Mouse (Mus musculus) urinary bladder, adult 18-20 months (tissue): ENCODE measurements at regions not wholly inside any gene's neighbourhood (a gene's known extent, or its start where the extent isn't known, plus 50 kb on each side); places are given as distances from the start of the nearest gene placed in this dataset.
"Not testable (repeated sequence)": the region's sequence is repeated elsewhere in the genome, so short reads cannot be mapped to it uniquely, and the experiment has no call there.

Experiments used
- DNase-seq, 2 experiments: peaks; one replicate each; pipeline ENCODE4 v3.0.0; 2022; ENCODE audit warnings: low spot score in 2 of 2, mixed read lengths in 2 of 2

DNA sequence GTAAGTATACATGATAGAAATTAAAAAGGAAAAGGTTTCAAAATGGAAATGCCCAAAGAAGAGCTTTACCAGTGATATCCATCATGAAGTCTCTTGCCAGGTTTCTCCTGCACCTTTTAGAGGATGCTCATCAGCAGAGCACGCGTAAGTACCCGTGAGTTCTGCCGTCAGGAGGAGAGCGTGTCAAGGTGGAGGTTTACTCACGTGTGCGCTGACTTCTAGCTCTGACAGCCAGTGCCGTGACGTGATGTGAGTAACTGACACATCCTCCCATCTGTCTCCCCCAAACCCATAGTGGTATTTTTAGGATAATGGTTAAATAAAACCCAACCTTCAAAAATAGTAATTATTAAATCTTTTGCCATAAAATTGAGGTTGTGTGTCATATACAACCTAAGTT is 55.3 kb downstream of the Adra2a start:
- DNase-seq = no peak

DNA sequence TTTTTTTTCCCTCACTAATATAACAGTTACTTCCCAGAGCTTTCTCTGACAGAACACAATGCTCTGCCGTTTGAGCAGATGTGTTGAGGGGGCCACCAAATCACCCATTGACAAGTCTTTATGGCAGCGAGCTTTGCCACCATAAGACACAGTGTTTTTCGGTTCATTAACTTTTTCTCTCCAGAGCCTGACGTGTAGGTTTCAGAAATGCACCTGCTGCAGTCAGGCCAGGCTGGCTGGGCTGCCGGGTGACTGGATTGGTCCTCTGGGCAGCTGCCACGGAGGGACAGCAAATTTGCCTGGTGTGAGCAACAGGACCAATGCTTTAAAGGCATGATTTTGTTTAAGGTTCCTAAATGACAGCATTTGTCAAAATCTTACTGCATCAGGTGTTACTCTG is 55.8 kb downstream of the Adra2a start:
- DNase-seq = no peak

DNA sequence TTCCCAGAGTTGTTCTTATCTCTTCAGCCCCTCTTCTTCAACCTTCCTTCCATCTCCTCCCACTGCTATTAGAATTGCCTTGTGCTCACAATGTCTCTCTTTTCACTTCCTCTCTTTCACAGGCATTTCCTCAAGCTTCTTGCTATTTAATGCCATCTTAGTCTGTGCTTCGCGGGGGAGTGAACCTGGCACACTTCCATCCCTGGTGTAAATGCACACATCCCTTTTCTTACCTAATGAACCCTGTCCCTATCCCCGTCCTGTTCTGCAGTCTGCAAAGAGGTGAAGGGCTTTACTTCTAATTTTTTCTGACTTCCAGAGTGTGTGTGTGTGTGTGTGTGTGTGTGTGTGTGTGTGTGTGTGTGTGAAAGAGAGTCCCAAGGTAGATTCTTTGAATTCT is 62.6 kb downstream of the Adra2a start:
- DNase-seq = no peak

DNA sequence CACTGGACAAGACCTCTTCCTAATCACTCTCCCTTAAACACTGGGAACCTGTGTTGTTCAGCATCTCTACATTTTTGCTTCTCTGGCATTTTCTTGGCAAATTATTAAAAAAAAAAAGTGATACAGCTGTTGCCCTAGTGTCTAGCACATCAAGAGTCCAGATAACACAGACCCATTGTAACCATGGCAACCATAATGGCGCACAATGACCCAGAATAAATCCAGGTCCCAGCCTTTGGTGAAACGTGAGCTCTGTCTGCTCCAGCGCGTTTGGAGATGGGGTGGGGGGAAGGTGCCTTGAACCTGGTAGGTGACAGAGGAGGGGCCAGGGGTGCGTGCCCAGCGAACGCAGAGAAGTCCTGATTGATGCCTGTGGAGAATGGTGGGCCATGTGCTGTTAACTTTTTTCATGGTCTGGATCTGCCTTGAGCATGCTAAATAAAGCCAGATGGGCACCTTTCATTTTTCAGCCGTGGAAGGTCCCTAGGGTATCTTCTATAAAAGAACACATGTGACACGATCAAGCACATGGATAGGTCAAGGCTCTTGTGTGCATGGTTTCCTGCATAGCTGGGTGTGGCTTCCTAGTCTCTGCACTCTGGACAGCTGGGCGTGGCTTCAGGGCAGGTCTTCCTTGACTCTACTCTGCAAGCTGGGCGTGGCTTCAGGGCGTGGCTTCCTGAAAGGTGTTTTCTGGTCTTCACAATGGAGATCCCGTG is 63.3 kb downstream of the Adra2a start:
- DNase-seq = peak in 1 of 2 experiments; percentile 6

DNA sequence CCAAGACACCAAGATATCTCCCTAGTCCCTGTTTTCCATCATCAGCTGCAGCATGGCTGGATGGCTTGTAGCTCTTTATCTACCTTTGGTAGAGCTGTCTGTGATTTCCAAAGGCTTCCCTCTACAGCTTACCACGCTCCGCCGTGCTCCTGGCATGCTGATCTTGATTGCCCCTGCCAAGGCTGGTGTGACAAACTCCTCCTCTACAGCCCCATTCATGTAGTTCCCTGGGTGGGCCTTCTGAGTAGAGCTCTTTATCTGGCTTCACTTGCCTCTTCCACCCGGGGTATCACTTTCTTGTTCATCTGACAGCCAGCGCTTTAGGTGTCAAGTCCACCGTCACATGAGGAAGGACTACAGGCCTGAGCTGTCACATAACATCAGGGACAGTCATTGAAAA is 66.1 kb downstream of the Adra2a start:
- no peak for DNase-seq

DNA sequence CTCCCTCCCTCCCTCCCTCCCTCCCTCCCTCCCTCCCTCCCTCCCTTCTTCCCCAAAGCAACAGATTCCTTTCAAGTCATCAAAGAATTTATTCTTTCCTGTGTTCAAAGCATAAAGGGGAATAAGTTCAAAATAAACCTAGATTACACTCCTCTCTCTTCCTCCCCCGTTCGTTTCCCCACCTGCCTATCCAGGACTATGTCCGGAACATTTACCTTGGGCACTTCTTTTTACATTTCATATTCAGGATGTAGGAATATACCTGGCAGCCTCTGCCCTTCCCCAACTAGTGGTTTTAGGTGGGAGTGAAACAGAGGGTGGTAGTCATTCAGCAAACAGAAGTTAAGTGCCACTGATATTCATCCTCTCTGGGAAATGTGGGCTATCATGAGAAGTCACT is 68.7 kb downstream of the Adra2a start:
- DNase-seq = no peak

DNA sequence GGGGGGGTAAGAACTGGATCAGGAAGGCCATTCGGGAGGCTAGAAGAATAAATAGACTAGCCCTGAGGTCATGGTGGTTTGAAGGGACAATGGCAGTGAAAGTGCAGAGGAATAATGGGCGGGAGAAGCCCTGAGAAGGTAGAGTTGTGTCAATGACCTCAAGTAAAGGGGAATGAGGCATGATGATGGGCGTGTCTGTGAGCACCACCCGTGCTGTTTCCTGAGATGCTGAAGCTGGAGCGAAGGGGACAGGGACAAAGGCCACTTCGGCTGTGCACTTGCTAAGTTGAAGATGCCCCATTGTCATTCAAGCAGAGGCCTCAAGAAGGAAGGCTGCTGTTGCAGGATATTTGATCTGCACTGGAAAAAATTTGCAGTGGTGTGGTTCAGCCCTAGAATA is 69.5 kb downstream of the Adra2a start:
- no peak for DNase-seq

DNA sequence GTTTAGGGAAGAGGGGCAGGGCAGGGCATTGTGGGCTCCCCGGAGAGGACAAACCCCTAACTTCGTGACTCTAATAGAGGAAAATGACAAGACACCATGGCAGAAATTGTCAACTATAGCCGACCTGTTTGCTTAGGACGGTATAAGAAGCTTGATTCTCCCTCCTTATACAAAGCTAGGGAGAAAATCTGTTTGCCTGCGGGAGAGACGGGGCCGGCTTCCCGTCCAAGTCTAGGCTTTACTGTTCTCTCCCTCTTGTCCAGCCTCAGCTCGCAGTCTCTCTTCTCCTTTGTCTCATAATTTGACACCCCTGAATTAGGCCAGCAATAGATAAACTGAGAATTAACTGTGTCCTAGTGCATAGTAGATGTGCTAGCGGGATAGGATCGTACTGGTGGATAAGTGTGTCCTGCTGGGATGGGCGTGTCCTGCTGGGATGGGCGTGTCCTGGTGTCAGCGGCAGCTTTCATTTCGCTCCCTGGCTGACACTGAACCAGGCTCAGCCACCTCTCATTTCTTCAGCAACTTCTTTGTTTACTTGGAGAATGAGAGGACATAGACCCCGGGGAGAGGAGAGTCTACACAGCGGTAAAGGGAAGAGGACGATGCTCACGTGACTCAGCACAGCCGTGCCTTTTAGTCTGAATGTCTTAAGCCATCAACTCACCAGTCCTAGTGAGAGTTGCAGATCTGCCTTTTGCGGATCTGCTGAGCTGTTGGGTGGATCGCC is 70.8 kb downstream of the Adra2a start:
- DNase-seq = peak; percentile 21 to 51

DNA sequence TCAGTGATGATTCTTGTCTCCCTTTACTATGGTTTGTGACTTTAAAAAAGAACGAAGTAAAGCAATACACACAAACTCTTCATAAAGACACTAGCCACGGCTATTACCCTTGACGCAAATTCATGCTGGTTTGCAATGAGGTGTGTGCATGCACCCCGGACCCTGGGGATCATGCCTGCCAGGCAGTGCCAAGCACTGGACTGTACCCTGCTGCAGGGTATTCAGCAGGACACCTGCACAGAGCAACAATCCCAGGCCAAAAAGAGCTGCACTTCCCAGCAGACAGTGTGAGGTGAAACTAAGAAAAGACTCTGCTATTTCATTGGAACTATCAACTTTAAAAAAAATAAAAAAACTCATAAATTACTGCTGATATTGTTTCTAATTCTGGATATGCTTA is 71.4 kb downstream of the Adra2a start:
- DNase-seq = no peak

DNA sequence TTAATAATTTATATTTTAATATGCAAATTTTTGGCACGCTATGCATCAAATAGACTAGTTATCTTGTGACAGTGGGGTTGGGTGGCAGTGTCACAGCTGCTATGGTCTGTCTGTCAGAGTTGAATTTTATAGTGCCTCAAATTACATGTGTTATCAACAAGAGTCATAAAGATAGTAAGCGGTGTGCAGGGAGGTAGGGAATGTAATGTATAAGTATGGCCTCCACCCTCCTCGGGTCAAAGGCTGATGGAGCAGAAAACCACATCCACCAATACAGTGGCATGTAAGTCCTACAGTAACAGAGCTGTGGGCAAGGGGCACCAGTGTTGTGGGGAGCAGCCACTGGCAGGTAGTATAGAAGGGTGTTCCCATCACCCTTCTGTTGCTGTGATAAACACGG is 72.9 kb downstream of the Adra2a start:
- no peak for DNase-seq

DNA sequence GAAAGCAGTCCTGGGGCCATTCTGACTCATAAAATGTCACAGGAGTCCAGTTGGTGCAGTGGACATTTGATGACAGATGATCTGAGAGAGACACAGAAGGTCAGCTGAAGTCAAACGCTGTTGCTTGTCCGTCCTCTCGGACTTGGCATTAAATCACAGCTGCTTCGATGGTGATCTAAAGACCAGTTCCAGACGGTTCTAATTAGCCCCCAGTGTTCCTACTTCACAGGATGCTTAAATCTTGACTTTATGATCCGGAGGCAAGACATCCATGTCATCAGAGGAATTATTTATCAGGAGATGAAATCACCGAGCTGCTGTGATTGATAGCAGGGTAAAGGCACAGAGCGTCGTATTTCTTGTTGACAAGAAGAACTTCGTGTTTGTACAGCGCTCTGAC is 73.7 kb downstream of the Adra2a start:
- no peak for DNase-seq

DNA sequence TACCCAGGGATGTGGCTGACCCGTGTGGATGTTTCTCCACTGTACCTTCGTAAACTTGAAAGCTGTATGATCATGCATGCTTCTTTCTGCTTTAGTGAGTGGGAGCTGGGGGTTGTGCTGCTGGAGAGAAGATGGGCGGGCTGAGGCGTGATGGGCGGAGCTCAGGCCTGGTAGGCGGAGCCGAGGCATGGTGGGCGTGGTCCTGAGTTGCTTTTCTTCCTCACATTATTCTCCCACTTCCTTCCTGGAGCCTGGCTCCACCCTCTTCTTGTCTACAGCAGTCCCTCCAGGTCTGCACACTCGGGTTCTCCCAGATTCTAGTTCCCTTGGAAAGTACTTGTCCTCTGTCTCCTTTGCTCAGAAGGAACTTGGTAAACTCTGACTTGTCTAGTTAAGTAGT is 79.6 kb downstream of the Adra2a start:
- no peak for DNase-seq

DNA sequence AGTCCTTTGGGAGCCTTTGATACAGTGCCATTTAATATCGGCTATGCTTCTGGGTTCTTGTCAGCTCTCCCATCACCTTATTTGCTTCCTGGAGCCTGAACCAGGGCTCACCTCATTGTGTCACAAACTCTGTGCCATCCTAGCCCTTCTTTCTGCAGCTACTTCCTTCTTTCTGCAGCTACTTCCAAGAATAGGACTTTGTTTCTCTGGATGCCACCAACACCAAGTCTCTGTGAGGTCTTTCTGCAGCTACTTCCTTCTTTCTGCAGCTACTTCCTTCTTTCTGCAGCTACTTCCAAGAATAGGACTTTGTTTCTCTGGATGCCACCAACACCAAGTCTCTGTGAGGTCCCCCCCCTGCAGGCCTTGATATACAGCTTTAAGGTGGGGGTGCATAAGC is 107.8 kb downstream of the Adra2a start:
- DNase-seq = not testable (repeated sequence)

DNA sequence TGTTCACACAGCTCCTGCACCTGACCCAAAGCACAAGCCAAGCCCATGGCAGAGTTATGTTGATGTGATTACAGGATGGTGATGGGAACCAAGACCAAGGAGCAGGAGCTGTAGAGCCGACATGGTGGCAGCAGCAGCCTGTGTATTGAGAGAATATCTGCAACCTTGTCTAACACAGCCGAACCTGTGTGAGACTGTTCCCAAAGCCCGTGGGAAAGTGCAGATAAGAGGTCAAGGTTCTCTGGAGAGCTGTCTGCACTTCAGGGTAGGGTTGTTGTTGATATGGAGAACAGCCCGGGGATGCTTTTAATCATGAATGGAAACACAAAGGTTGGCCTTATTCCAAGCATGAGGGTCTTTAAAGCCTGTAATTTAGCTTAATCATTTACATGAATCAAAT is 110.4 kb downstream of the Adra2a start:
- no peak for DNase-seq

DNA sequence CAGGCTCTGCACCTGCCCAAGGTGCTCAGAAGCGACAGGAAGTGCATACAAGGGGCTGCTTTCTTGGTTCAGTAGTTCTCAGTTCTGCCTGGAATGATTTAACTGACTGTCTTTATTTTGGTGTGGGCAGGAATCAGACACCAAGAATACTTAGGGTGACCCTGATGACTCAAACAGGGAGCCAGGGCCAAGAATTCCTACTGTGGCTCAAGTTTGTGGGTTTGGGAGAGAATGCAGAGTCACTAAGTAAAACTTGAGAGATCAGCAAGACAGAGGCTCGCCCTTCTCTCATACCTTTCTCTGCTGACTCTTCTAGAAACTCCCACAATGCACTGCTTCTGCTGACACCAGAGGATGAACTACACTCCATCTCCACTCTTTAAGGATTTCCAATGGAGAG is 126.4 kb downstream of the Adra2a start:
- no peak for DNase-seq

DNA sequence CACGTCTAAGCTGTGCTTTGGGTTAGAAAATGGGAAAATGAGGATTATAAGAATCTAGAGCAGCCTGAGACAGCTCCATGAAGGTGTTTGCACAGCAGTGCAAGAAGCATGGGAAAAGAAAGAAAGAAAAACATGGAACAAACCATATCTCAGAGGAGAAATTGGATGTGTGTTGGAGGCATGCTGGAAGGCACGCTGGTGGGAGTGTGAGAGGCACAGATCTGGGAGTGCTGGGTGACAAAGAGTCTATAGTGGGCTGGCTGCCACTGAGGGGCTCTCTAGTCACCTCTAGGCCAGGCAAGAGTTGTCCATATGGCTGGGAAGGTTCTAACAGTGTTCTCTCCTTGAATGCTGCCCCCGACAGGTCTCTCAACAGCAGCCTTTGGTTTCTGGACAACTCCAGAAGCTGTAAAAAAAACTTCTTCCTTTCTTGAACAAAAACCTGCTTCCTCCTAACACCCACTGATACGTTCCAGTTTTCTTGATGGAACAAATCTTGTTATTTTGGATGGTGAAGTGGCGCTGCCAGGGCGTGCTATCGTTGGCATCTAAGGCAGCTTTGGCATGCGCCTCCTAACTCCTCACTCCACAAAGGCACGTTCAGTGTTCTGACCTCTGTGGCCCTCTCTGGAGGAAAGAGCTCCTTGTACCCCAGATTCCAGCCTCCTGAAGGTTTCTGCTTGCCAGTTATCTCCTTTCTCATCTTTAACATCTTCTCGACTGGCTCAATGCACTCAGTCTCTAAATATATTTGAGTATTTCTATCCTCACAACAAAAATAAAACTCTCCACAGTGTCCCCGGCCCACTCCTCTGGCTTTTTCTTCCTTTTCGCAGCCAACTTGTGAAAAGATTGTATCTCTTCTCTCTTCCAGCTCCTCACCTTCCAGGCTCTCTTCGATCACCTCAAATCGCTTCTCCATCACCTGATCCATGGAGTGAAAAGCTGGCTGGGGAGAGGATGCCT is 130.4 kb downstream of the Adra2a start:
- no peak for DNase-seq

DNA sequence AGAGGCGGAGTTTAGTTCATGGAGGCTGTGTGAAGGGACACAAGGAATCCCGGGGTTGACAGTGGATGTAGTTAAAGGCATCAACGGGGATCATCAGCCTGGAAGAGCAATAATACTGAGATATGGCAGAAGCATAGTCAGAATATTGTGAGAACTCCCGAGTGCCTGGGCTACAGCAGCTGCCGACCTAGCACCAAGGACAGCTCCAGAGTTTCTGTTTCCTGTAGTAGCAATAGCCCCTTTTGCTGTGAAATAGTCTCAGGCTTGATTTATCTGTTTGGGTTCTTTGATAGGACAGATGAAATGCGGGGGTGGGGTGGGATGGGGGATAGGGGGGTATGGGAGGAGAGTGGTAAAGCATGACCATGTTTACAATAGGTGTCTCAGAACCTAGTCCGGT is 131.8 kb downstream of the Adra2a start:
- DNase-seq = no peak

DNA sequence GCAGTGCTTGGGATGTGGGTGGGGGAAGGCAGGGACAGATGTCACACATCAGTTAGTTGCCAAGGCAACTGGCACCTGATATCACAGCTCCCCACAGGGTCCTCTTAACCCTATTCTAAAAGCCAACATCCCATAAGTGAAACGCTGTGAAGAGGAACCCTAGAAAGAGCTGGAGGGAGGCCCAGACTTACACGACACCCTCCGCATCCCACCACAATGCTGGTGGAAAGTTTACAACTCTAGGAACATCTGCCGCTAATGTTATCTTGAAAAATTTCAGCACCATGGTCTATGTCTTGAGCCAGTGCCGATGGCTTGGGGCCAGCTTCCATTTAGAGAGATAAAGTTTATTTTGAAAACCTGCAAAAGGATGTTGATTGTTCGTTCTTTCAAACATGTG is 133.5 kb downstream of the Adra2a start:
- DNase-seq = no peak

DNA sequence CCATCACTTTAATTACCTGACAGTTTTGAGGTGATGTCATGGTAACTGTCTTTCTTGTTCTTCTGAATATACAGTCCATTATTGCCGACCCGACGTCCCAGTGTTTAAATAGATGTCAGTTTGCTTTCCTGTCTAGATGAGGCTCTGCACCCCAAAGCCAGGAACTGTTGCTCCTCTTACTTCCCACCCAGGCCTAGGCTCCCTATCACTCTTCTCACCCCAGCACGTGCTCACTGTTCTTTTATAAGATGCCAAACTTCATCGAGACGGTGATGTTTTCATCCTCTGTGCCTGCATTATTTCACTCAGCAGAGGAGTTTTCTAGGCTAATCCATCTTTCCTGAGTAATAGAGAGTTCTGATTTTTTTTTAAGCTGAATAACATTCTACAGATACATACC is 156.5 kb downstream of the Adra2a start:
- DNase-seq = no peak

DNA sequence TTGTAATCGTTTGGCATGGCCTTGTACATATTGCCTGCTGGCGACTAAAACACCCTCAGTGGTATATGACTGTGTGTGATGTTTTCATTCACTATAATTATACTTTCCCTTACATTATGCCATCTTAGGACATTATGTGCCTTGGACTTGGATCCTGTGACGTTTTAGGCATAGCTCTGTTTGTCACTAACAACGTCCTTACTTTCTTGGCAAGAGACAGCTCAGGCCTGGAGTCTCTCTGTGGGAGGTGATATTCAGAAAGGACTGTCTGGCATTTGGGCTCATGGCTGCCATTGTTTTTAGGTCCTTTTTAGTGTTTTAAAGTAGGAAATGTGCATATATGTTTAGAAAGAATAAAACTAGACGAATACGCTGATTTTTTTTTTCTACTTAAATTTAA is 158.5 kb downstream of the Adra2a start:
- no peak for DNase-seq

DNA sequence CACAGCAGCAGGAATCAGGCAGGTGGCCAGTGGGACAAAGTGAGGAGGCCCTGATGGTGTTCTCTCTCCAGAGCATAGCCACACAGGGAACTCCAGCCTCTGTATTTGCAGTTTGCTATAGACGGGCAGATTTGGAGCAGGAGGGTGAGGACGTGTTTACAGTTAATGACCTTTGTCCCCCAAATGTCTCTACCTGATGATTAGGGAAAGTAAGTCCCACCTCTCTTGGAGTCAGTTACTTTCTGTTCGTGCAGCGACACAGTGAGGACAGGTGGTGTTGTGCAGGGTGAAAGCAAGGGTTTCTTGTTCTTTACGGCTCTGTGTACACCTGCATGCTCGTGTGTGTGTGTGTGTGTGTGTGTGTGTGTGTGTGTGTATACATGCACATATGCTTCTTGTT is 162.9 kb downstream of the Adra2a start:
- DNase-seq = no peak

DNA sequence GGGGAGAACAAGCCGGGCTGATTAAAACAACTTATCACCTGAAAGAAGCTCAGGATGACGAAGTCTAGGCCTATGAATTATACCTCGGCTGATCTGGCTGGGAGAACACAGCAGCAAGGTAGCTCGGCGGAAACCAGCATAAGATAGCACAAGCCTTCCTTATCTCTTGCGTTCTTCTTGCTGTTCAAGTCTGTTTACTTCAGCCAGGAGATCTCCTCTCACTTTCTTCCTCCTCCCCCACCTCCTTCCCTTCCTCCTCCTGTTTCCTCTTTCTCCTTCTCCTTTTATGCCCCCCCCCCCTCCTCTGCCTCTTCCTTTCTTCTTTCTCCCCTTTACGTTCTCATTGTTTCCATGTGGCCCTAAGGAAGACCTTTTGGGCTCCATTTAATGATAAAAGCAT is 168.2 kb downstream of the Adra2a start:
- no peak for DNase-seq

DNA sequence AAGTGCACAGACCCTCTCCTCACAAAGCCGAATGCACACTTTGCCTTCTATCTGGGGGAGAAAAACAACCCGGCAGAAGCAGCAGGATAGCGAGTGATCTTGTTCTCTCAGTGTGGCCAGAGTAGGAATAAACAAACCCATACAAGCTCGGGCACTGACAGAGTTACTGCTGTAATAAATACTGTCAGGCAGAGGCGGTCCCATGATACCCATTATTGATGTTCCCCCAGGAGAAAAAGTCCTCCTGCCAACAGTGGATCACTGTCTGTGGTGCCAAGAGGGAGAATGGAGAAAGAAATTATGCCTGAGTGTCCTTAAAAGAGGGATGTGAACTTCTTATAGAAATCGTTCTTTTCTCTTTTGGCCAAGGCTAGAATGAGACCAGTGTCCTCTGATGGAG is 200.2 kb downstream of the Adra2a start:
- DNase-seq = no peak
